Mouse (Mus musculus) kidney, postnatal 25 days (tissue): ENCODE data around the gene Slc23a2.

ENCODE experiments used
- DNase-seq, 2 experiments: peaks; one replicate each; pipeline ENCODE4 v3.0.0; 2021; ENCODE audit warnings: mixed read lengths in 2 of 2

Slc23a2 gene

GRCm38 (mm10) chr2:132018156-132018555, 126.8 kb downstream of the Slc23a2 start:
- no peak for DNase-seq

DNA sequence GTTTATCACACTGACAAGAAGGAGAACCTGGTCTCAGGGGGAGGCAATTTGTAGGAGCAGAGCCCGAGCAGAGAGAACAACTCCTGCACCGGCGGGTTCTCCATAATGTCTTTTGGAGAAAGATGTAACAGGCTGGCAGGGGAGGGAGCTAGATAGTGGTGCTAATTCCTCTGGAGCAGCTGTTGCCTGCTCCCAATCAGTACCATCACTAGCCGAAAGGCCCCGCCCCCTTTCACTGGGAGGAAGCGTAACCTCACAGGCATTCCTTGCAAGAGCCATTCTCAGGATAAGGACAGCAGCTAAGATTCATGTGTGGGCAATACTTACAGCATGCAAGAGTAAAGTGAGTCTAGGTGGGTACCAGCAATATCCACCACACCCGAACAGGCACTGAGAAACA, 127.3 kb downstream of the Slc23a2 start:
- peak; percentile 24 to 58 for DNase-seq

DNA sequence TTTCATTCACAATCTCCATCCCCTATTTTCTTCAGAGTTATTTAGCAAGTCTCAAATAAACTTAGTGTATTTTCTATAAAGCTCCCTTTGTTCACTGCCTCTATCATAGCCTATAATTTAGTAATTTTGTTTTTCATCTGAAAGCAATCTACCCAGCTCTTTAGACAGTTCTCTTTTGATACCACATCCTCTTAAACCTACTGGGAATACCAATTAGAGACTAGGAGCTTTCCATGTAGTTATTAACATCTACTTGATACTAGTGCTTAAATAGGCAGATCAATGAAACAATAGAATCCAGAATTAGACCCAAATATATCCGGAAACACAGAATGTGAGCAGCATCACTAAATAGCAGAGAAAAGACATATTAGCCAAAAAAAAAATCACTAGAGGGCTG, 128.9 kb downstream of the Slc23a2 start:
- DNase-seq: no peak

GRCm38 (mm10) chr2:132013152-132013551, 131.8 kb downstream of the Slc23a2 start:
- peak in 1 of 2 experiments; percentile 11 for DNase-seq

DNA sequence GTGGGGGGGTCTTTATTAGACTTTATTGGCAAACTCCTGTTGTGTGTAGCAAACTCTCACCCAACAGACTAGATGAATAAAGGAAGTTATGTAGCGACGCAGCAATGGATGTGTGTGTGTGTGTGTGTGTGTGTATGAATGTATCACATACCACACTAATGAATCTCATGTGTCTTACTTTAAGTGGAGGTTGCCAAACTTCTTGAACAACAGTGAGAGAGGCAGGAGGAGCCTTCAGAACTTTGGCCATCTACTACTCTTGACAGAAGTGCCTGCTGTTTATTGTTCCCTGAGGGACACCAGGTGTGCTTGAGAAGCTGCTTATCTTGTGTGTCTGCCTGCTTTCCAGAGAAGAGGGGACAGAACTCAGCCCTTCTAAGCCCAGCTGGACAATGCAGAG, 134.1 kb downstream of the Slc23a2 start:
- no peak for DNase-seq

DNA sequence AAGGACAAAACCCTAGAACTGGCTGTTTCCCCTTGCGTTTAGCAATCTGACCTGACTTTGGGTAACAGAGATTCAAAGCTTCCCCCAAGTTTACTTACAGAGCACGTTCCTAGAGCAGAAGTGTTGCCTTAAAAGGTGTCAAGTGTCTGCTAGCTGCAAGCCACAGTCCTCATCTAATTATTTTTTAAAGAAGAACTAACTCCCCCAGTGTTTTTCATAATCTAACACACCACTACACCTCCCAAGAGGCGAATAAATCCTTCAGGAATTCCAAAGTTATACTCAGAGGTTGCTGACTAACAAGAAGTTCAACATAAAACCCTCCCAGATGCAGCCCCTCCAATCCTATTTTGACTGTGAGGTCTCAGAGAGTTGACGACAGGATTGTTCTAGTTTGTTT, 136.7 kb downstream of the Slc23a2 start:
- peak in 1 of 2 experiments; percentile 18 for DNase-seq

DNA sequence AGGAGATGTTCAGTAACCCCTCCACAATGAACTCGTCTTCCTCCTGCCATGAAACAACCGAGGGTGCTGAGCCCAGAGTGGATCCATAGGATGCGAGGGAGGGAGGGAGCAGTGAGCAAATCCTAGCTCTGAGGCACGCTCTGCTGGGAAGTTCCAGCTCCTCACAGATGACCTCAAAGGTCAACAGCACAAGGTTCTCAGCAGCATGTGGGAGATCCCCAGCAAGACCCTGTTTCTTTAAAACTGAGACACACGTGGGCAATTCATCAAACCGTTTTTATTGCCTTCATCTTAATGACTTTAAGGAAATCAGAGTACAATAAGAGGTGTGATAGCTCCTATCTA, 137.5 kb downstream of the Slc23a2 start:
- DNase-seq: no peak

- DNase-seq: peak; percentile 84 to 93
Measured at GRCm38 (mm10) chr2:132006561-132007474, 138.1 kb downstream of the Slc23a2 start.

GRCm38 (mm10) chr2:132005445-132005844, 139.5 kb downstream of the Slc23a2 start:
- peak in 1 of 2 experiments; percentile 21 for DNase-seq

DNA sequence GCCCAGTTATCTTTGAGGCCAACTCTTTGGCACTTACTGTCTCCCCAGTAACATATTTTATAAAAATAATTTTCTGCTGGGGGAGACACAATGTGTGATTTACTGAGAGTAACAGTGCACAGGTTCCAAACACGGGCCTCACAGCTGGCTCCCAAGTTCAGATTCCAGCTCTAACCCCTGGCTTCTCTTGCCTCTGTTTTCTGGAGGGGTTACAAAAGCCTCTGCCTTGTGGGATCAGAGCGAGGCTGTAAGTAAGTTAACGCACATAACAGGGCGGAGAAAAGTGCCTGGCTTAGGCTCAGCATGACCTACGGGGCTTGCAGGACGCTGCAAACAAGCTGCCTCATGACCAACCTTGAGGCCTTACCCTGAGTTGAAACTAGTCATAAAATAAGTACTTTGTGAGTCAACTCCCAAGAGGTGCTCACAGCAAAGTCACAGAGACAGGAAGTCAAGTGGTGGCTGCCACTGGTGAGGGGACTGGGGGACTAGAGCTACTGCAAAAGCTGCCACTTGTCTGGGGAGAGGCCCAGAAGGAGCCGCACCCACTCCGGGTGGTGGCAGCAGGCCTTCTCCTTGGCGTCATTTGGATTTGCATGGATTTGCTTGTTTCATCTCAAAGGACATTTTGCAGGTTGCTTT, 140.3 kb downstream of the Slc23a2 start:
- peak in 1 of 2 experiments; percentile 22 for DNase-seq

DNA sequence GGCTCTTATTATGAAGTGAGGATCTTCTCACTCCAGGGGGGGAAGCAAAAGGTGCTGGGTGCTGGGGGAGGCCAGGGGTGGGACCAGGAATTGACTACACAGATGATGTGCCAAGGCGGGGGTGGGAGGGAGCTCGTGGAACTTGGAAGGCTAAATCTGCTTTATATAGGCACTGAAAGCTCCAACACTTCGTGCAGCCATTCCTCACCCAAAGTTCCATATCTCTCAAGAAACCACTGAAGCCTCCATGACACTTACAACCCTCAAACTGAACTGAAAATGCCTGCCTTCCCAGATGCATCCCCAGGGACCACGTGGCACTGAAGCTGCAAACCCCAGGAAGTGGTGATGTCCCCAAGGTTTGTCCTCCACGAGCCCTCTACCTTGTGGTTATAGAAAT, 141.0 kb downstream of the Slc23a2 start:
- DNase-seq: peak in 1 of 2 experiments; percentile 17
